Mouse (Mus musculus) activated CD4-positive, CD25-positive, alpha-beta regulatory T cell, adult 4 months (primary cell): Measurements from ENCODE around the gene Tex9. TPM values are rescaled to one million over a fixed set of nuclear protein-coding genes. Genes with fewer than 3 reads are reported as not detected.
A peak's percentile ranks its signal among the peaks of the same experiment; 100 is the strongest.
"Not testable (repeated sequence)": the region's sequence is repeated elsewhere in the genome, so short reads cannot be mapped to it uniquely, and the experiment has no call there.

Experiments used
- ATAC-seq: one replicate; pipeline ENCODE4 v1.8.0; 2017
- polyA plus RNA-seq, 2 experiments: library from polyadenylated mRNA; unstranded; fragments of 100-300 nt; shearing (Covaris generic); gene quantifications; one replicate each; pipeline ENCODE4 v1.2.1; 2017

Tex9 gene
- polyA plus RNA-seq, 2 experiments from 2014 or later: 8.1 to 11.3 TPM

- no peak for ATAC-seq
Observed at GRCm38 (mm10) chr9:72477306-72477705, 14.7 kb downstream of the Tex9 start.

DNA sequence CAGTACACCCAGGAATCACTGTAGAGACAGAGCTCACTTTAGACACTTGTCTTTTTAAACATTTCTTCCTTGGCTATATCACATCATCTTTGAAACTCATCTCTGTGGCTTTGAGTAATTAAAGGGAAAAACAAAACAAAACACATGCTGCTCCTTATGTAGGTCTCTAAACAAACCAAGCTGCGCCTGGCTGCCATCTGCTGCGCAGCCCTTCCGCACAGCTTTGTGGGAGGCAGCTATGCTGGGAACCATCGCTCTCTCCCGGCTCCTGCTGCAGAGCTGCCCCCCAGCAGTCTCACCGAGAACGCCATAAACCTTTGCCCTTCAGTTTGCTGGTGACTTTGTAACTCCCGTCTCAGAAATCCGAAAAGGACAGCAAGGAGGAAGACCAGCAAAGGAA lies 16.5 kb downstream of the Tex9 start:
- no peak for ATAC-seq

- ATAC-seq: no peak
Observed at GRCm38 (mm10) chr9:72469851-72470250, 22.2 kb downstream of the Tex9 start.

DNA sequence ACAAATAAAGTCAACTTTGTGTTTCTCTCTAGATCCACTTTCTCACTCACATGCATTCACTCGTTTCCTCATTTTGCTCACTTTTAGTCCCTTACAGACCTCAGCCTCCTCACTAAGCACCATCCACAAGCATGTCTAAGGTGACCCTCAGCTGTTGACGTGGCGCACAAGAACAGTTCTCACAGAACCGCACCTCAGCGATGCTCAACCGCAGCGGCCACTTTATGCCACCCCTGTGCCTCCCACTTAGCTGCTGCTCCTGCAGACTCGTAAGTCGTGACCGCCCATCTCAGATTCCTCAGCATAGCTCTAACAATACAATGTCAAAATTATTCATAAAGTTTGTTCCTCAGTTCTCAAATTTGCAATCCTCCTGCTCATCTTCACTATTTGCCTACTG lies 23.4 kb downstream of the Tex9 start:
- no peak for ATAC-seq

DNA sequence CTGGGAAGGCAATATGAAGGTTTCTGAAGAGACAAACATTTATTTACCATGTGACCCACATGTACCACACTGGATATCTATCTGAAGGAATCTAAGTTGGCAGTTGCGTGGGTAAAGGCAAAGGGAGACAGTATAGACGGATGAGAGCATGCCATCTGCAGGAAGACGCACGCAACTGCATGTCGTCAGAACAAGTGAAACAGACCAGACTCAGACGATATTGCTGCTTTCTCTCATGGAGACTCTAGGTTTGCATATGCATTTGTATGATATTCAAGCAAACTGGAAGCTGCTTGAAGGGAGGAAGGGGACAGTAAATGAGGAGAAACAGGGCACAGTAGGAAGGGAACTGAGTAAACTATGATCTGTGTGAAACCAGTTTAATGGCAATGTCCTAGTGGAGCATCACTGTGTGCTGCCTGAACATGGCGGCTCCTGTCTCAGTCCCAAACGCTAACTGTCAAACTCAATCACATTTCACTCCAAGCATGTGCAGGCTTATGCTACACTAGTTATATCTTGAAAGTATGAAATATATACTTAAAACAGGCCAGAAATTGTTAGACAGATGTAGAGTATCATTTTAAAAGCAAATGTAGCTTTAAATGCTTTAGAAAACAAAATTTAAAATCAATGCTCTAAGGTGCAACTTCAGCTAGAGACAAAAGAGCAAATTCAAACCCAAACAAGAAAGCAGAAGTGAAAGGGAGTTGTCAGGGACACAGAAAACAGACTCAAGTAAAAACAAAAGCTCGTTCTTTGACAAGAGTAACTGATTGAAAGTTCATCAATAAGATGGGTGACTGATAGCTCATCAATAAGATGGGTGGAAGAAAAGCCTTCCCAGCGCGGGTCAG lies 24.2 kb downstream of the Tex9 start:
- ATAC-seq: peak; percentile 62

GRCm38 (mm10) chr9:72465754-72466181 lies 26.2 kb downstream of the Tex9 start:
- peak; percentile 92 for ATAC-seq

GRCm38 (mm10) chr9:72464806-72465205 lies 27.2 kb downstream of the Tex9 start:
- no peak for ATAC-seq

- no peak for ATAC-seq
Observed at GRCm38 (mm10) chr9:72462427-72462826, 29.6 kb downstream of the Tex9 start.

DNA sequence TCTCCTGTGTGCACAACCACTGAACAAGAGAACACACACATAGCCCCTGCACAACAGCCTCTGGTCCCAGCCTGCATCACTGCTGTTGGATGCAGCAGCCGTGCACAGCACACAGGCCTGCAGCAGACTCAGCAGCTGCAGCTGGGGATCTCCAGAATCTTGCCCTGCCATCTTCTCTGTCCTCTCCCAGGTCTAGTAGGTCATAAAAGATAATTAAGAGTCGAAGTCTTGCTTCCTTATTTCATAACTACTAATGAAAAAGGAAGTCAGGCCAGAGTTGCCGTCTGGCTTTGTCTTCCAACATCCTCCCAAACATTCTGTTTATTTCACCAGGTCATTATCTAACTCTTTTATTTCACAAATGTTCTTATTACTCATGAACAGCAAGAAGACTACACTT lies 31.2 kb downstream of the Tex9 start:
- no peak for ATAC-seq

DNA sequence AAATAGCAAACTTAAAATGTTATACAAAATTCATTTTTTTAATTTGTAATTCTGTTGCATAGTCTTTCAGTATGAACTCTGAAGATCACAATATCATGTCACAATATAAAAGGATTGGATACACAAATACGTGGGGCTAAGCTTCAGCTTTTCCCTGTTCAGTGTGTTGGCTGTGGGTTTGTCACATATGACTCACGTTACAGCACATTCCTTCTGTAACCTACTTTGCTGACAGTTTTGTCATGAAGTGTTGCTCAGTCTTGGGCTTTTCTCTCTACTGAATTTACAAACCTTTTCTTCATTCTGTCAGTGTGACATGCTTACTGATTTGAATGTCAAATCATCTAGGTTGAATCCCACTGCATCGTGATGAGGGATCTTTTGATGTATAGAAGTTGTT lies 32.3 kb downstream of the Tex9 start:
- ATAC-seq: no peak

DNA sequence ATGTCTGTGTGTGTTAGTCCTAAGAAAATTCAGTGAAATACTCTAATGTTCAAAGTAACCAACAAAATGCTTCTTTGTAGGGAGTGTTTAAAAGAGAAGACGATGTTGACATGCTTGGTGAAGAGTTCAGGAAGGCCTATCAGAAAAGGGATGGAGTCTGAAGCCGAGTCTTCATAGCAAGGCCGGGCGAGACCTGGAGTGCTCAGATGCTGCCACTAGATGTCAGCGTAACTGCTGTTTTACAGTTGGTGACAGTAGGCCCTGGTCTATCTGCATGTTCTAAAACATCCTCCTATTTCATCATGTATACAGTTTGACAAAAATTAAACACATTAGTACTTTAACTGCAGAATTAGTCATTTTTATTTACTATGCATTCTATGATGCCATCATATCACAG lies 33.8 kb downstream of the Tex9 start:
- peak; percentile 94 for ATAC-seq

GRCm38 (mm10) chr9:72456374-72456773 lies 35.6 kb downstream of the Tex9 start:
- ATAC-seq: no peak

DNA sequence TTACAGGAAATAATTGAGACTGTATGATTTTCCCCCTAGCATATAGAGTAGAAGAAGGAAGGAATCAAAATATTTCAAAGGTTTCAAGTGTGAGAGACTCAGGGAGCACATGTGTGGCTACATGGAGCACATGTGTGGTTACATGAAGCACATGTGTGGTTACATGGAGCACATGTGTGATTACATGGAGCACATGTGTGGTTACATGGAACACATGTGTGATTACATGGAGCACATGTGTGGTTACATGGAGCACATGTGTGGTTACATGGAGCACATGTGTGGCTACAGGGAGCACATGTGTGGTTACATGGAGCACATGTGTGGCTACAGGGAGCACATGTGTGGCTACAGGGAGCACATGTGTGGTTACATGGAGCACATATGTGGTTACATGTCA lies 37.7 kb downstream of the Tex9 start:
- not testable (repeated sequence) for ATAC-seq

DNA sequence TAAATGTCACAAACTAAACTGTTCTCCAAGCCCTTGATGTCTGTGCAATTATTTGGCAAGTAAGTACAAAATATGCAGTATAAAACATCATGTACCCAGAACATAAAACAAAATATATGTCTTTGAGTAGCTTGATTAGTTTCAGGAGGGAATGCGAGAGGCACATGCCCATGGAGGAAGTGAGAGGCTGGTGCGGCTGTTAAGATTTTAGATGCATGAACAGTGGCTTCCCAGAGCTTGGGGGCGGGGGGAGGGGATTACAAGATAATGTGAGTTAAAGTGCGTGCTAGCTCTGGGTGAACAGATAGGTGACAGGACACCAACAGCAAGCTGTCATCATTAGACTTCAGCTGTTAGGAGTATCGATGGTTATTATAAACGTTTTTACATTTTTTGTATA lies 40.9 kb downstream of the Tex9 start:
- ATAC-seq: no peak

GRCm38 (mm10) chr9:72450363-72450762 lies 41.6 kb downstream of the Tex9 start:
- ATAC-seq: no peak

DNA sequence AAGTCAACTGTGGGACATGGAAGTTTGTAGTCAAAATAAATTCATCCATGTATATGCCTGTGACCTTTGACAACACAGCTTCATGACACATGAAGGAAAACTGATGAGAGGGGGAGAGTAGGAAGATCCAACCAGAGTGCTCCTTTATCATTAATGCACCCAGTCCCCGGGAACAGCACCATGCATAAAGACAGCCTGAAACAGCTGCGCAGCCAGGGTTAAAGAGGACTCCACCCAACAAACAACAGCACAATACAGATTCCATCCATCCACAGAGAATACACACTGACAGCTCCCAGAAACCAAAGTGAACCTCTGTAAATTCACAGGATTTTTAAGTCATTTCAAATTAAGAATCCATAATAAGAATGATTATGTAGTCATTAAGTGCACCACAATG lies 42.2 kb downstream of the Tex9 start:
- no peak for ATAC-seq

DNA sequence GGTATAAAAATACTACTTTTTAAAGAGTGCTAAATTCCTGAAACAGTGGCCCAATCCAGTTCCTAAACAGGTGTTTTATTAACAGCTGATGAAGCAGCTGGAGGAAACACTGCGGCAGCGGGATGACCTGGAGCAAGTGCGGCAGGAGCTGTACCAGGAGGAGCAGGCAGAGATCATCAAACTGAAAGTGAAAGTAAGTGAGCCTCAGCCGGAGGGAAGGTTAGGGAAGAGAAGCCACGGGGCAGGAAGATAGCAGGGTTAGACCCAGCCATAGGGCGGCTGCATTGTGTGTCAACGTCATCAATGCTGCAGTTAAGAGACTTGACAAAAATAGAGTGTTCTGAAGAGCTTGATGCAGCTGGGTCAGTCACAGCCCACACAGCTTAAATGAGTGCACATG lies 42.6 kb downstream of the Tex9 start:
- ATAC-seq: peak; percentile 97

GRCm38 (mm10) chr9:72448026-72448425 lies 44.0 kb downstream of the Tex9 start:
- ATAC-seq: peak; percentile 25

DNA sequence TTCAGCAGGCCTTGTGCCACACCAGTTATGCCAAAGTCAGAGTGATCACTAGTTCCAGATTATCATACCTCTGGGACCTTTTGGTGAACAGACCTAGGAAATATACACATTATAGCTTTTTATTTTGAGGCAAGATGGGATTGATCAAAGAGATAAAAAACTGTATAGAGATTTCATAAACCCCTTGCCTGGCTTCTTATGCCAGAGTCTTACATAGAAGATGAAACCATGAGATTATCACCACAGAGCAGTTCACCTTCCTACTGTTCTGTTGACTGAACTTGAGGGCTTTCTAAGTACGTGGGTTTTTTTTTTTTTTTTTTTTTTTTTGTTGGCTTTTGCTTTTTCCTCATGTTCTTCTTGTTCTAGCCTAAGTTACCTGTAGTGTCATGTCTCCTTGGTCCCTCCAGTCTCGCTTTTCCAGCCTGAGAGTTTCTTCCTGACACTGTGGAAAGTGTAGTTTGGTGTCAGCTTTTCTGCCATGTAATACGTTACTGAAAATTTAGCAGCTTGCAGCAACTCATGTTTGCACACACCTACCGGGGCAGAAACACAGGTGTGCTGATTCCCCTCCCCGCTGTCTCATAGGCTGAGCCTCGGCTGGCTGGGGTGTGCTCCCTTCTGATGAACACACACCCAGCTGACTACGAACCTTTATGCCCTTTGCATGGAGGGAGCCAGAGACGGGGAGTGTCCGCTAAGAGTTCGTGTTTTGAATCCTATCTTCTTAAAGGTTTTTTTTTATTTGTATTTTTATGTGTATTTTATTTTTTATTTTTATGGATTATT lies 49.9 kb downstream of the Tex9 start:
- no peak for ATAC-seq

GRCm38 (mm10) chr9:72440948-72441926 lies 50.8 kb downstream of the Tex9 start:
- ATAC-seq: no peak

DNA sequence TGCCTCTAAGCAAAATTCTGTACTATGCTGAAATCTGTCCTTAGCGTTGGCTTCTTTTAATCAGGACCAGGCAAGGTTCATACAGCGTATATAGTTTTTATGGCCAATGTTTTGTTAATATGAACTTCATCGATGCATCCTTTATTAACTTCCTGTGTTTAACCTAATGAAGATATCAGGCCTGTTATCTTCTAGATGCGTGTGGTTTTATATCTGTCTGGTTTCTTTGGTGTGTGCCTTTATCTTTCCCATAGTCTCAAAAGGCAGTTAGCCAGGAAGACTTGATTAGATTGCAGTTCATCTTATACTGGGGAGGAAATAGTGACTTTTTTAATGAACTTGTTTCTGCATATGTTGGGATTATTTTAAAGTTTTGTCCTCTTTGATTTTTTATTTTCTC lies 51.7 kb downstream of the Tex9 start:
- no peak for ATAC-seq

- ATAC-seq: no peak
Observed at GRCm38 (mm10) chr9:72438749-72439148, 53.3 kb downstream of the Tex9 start.
